Mouse (Mus musculus) layer of hippocampus, adult 2 months (tissue): Measurements from ENCODE around the gene Tdrd9. TPM values are rescaled to one million over a fixed set of nuclear protein-coding genes. Genes with fewer than 3 reads are reported as not detected.

Experiments
- DNase-seq, 2 experiments: peaks; one replicate each; pipeline ENCODE4 v3.0.0; 2022; ENCODE audit warnings: low spot score in 2 of 2
- H3K27ac ChIP-seq: fragments of 200-600 bp; 2 replicates; pipeline ENCODE4 v1.8.1; 2022
- H3K4me3 ChIP-seq: fragments of 200-600 bp; 2 replicates; pipeline ENCODE4 v1.8.1; 2022; ENCODE audit warnings: mild to moderate bottlenecking
- CTCF ChIP-seq: fragments of 200-600 bp; conservative IDR thresholded peaks from 2 replicates; pipeline ENCODE4 v1.8.1; 2022; ENCODE audit warnings: antibody characterized with exemption, mild to moderate bottlenecking, moderate library complexity
- total RNA-seq, 2 experiments: library from RNA; stranded (reverse); gene quantifications; 2 replicates each; pipeline ENCODE4 v1.2.3; 2021

The Tdrd9 gene
- total RNA-seq, 2 experiments from 2014 or later = 0.44 TPM; not detected in 1

DNA sequence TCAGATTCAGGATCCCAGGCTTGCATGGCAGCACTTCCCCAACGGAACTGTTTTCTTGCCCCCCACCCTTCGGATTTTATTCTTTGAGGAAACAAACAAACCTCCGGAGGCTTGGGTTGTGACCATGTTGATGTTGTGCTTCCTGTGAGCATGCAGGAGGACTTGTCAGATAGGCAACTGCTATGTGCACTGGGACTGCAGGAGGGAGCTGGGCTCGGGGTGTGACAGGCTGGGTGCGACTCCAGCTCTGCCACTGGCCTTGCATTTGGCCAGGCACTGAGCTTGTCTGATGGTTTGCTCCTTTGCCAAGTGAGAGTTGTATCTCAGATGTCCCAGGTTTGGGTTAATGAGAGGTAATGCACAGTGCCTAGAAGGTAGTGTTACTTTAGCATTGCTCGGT lies 6.9 kb downstream of the Tdrd9 start:
- TF ChIP-seq CTCF = no peak
- no peak overlapping the region for H3K4me3 ChIP-seq
- DNase-seq = no peak

GRCm38 (mm10) chr12:111980887-111981367 lies 9.6 kb downstream of the Tdrd9 start, which contains the start of gene Rd3l:
Gene Rd3l (minus strand): TSS chr12:111981317.
- TF ChIP-seq CTCF = no peak
- H3K27ac ChIP-seq = no peak within 1 kb of the TSS
- H3K4me3 ChIP-seq = no peak within 1 kb of the TSS
- no peak for DNase-seq

More for the DNA sequence above, 6.9 kb downstream of the Tdrd9 start:
- no peak overlapping the region for H3K27ac ChIP-seq

- Histone ChIP-seq H3K27ac (no peak overlapping the region), H3K4me3 (no peak overlapping the region)
- TF ChIP-seq CTCF = no peak
- no peak for DNase-seq
Measured at GRCm38 (mm10) chr12:111981831-111982230, 10.5 kb downstream of the Tdrd9 start.

DNA sequence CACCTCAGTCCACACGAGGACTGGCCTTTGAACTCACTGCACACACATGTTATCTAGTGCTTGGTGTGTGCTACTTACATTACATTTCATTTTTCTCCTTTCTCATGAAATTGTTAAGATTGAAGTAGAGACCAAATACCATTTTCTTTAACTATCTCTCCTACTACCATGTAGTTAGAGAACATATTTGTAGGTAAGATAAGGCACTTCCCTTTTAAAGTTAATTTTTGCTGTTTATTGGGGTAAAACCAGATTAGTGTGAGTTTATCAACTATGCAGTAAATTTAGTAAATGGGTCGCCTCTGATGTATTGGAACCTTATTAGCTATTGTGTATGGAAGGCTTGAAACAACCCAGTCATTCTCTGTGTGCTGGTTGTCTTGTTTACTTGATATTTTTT lies 11.8 kb downstream of the Tdrd9 start:
- no peak for TF ChIP-seq CTCF
- Histone ChIP-seq H3K27ac (no peak overlapping the region), H3K4me3 (no peak overlapping the region)
- no peak for DNase-seq

- Histone ChIP-seq H3K27ac (no peak overlapping the region), H3K4me3 (no peak overlapping the region)
- no peak for DNase-seq
- TF ChIP-seq CTCF = no peak
Measured at GRCm38 (mm10) chr12:111986756-111987155, 15.4 kb downstream of the Tdrd9 start.

DNA sequence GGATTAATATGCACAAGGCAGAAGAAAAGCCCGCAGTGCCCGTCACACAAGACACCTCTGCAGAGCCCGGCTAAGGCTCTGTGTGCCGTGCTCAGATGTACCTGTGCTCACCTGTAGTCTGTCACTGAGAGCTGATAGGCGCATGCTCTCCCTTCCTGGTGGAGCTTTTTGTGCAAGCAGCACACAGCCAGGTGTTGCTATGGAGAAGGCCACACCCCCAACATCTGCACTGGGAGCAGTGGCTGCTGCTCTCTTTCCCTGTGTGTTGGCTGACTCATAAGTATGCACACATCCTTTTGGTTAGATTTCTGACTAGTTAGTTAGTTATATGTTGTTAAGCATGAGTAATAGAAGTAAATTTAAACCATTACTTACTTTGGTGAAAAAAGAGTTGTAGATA lies 21.3 kb downstream of the Tdrd9 start:
- no peak overlapping the region for H3K27ac ChIP-seq
- no peak for DNase-seq
- no peak for TF ChIP-seq CTCF
- no peak overlapping the region for H3K4me3 ChIP-seq

GRCm38 (mm10) chr12:111995161-111995560 lies 23.8 kb downstream of the Tdrd9 start:
- no peak overlapping the region for H3K4me3 ChIP-seq
- TF ChIP-seq CTCF = no peak
- DNase-seq = no peak
- no peak overlapping the region for H3K27ac ChIP-seq

DNA sequence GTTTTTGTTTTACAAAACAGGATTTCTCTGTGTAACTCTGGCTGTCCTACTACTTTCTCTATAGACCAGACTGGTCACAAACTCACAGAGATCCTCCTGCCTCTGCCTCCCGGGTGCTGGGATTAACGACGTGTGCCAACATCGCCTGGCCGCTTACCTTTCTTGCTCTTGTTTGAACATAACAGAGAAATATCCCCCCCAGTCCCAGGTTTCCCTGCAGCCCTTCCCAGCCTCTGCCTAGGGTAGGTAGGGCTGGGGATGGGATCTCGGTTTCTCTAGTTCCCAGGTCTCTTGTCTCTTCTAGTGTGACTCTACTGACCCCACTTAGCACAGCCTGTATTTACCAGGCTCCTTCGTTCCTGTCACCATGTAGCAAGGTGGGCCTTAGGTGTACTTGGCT lies 28.4 kb downstream of the Tdrd9 start:
- H3K27ac ChIP-seq = no peak overlapping the region
- H3K4me3 ChIP-seq = no peak overlapping the region
- DNase-seq = no peak
- no peak for TF ChIP-seq CTCF

DNA sequence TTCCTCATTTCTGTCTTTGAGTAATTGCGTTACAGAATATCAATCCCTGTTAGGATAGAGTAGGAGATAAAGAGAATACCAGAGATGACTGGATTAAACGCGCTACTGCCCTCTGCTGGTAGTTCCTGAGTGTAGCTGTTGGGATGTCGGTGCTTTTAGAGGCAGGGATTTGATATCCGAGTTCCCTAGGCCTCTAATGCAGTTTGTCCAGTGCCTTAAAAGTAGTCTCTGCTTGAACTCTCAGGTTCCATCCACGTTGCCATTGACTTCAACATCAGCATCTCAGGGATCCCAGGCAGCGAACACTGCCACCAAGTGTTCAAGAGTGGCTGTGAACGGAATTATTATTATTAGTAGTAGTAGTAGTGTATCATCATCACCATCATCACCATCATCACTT lies 29.9 kb downstream of the Tdrd9 start:
- peak; percentile 88 for TF ChIP-seq CTCF
- no peak overlapping the region for H3K4me3 ChIP-seq
- DNase-seq = peak; percentile 69 to 82
- H3K27ac ChIP-seq = no peak overlapping the region

- TF ChIP-seq CTCF = no peak
- Histone ChIP-seq H3K4me3 (no peak overlapping the region), H3K27ac (no peak overlapping the region)
- no peak for DNase-seq
Measured at GRCm38 (mm10) chr12:112012511-112013270, 41.3 kb downstream of the Tdrd9 start.

DNA sequence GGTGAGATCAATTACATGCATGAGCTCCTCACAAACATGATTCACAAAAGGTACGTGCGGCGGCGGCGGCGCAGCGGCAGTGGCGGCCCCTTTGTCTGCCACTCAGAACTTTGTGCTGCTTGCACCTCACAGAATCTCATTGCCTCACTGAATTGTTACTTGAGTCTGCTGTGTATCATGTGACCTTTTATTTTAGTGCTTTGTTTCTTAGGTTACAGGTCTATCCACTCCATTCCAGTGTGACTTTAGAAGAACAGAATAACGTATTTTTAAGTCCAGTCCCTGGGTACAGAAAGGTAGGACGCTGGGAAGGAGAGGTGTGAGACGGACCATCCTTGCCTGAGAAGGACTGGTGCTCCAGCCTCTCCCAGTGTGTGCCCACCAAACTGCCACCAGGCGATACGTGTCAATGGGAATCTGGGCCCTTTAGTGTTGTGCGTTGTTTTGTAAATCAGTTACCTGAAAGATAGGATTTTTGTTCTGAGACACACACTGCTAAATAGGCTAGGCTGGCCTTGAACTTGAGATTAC lies 42.0 kb downstream of the Tdrd9 start:
- Histone ChIP-seq H3K27ac (no peak overlapping the region), H3K4me3 (no peak overlapping the region)
- no peak for DNase-seq
- TF ChIP-seq CTCF = no peak

DNA sequence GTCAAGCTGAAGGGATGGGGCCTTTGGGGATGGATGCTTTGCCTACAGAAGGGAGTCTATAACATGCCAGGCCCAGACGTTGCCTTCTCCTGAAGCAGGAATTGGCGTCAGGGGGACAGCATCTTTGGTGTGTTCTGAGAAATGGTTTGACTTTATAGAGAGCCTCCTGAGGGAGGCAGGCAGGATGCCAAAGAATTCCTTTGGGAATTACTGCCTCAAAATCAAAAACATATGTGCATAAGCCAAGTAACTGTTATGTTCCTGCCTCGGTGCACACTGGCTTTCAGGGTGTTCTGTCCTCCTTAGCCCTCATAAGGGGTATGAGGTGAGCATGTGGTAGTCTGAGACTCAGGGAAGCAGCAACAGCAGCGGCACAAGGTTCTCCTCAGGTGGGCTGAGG lies 45.0 kb downstream of the Tdrd9 start:
- Histone ChIP-seq H3K27ac (no peak overlapping the region), H3K4me3 (no peak overlapping the region)
- DNase-seq = no peak
- no peak for TF ChIP-seq CTCF

- Histone ChIP-seq H3K27ac (no peak overlapping the region), H3K4me3 (no peak overlapping the region)
- TF ChIP-seq CTCF = no peak
- DNase-seq = no peak
Measured at GRCm38 (mm10) chr12:112023306-112023705, 51.9 kb downstream of the Tdrd9 start.

GRCm38 (mm10) chr12:112024581-112025310 lies 53.4 kb downstream of the Tdrd9 start:
- DNase-seq = no peak
- Histone ChIP-seq H3K27ac (no peak overlapping the region), H3K4me3 (no peak overlapping the region)
- no peak for TF ChIP-seq CTCF
